Mouse (Mus musculus) natural killer cell, adult 2 months (primary cell): Measurements from ENCODE around the gene Dlgap1.
A peak's percentile ranks its signal among the peaks of the same experiment; 100 is the strongest.
"Not testable (repeated sequence)": the region's sequence is repeated elsewhere in the genome, so short reads cannot be mapped to it uniquely, and the experiment has no call there.

Source experiments
- DNase-seq, 2 experiments: peaks; one replicate each; pipeline ENCODE4 v3.0.0; 2022; ENCODE audit warnings: low spot score in 2 of 2

The Dlgap1 gene

DNA sequence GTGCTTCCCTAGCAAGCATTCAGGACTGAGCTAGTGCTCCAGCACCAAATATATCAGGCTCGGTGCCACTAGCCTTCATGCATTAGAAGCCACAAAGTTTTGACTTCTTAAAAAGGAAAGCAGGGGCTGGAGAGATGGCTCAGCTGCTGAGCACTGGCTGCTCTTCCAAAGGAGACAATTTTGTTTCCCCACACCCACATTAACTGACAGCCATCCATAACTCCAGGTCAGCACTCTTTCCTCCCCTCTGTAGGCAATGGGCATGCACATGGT, 828.8 kb downstream of the Dlgap1 start:
- no peak for DNase-seq

DNA sequence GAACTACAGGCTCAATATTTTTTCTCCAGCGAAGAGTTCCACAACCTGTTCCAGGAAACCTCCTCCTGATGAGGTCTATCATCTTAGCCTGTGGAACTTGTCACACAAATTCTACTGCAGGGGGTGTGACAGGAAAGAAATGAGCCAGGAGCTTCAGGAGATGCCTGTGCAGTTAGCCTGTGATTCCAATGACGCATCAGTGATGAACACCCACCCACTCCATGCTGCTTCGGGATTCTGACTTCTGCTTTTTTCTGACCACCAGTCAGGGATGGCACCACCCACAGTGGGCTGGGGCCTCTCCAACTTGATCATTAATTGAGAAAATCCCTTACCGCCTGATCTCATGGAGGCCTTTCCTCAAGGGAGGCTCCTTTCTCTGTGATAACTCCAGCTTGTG, 830.4 kb downstream of the Dlgap1 start:
- DNase-seq = peak in 1 of 2 experiments; percentile 4

DNA sequence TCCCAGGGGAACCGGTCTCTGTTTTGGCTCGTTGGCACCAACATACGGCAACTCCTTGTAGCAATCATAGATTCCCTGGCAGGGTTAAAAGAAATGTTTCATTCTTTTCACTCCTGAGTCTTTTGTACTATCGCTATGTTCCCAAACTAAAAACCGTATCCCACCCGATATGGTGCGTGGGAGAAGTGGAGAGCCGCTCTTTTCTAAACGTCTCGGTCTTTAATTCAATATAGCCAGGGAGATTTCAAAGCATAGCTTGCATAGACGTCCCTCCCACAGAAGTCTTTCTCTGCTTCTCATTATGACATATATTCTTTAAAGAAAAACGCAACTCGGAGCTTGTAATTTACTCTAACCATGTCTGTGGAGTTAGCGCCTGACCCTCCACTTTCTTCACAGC, 833.1 kb downstream of the Dlgap1 start:
- DNase-seq = no peak

DNA sequence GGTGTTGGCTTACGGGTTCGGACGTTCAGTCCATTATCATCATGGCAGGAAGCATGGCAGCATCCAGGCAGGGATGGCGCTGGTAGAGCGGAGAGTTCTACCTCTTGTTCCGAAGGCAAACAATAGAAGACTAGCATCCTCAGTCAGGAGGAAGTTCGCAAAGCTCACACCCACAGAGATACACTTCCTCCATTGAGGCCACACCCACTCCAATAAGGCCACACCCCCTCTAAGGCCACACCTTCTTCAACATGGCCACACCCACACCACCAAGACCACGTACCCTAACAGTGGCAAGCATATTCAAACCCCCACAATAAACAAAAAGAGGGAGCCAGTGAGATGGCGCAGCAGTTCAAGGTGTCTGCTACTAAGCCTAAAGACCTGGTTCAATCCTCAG, 837.0 kb downstream of the Dlgap1 start:
- DNase-seq = no peak

DNA sequence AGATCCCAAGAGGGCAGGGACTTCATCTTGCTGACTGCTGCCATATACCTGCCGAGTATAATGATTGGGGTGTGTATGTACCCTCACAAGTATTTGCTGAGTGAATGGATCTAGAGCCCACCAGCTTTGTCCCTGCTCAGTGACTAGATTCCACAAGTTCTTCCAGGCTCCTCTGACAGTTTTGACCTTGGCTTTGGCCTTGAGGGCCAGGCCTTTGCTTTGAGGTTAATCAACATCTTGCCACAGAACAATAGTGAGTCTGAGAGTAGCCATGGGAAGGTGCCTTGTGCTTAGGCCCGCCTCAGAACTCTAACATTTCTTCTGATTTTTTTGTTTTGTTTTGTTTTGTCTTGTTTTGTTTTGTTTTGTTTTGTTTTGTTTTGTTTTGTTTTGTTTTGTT, 837.7 kb downstream of the Dlgap1 start:
- DNase-seq = no peak

DNA sequence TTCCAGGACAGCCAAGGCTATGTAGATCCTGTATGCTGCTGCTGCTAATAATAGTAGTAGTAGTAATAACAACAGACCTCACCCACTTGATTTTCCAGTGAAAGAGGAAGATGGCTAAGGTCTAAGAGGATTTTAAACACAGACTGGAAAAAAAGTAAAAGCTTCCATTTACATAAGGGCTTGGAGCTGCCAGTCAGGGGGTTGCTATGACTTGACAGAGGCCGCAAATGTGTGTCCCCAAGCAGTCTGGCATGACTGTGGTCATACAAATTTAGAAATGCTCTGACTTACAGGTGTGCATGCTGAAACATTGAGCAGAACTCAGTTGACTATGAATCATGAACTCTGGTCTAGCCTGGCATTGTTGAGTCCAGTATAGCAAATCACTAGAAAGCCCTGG, 839.0 kb downstream of the Dlgap1 start:
- DNase-seq = no peak

DNA sequence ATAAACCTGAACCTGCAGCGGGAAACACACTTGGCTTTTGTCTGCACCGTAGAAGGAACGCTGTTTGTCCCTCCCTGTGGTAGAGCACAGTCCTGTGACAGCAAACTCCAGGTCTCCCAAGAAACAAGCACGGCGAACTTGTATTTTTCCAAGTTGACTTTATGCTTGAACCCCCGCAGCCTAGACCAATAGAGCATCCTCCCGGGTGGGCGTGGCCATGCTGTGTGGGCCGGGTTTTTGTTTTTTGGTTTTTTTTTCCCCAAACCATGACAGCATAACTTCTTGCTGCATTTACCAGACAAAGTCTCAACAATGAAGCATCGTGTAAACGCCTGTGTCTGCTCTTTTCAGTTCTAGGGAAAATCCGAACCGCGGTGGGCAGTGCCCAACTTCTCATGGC, 840.0 kb downstream of the Dlgap1 start:
- no peak for DNase-seq

DNA sequence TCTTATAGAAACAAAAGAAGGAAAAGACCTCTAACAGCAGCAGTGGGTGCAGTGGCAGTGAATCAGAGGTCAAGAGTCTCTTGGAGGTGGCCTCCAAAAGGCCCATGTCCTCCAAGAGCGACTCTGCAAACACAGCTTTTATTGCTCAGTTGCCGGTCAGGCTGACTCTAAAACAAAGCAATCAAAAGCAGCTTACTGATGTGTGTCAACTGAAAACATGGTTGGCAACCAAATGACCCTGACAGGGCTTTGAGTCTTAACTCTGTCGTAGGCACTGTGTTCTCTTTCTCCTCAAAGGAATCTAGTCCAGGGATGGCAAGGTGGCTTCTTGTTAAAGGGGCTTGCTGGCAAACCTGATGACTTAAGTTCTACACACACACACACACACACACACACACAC, 840.9 kb downstream of the Dlgap1 start:
- DNase-seq = no peak

DNA sequence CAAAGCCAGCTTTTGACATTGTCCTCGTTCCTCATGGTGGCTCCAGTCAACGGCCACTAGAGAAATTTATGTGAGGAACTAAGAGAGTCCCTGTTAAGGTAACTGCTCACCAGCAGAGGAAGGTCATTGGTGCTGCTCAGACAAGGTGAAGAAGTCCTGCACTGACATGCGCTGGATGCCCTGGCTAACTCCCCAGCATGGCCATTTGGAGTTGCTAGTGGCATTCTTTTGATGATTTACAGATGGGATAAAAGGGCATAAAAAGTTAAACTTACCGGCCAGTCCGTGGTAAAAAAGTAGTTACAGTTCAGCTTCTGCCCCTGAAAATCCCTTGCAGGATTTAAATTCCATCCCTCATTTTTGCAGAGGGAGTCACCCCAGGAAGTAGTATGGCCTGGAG, 841.9 kb downstream of the Dlgap1 start:
- DNase-seq = no peak

DNA sequence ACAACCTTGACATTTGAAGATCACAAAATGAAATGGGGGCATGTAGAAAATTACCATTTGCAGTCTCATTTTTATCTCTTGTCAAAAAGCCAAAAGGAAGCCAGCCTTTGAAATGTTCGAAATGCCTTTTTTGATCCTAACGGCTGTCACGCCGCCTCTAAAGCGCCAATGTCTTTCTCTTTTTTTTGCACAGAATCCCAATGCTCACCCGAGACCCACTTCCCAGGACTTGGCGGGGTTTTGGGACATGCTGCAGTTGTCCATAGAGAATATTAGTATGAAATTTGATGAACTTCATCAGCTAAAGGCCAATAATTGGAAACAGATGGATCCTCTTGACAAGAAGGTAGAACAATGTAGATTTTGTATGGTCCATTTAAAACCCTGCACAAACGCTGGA, 846.1 kb downstream of the Dlgap1 start:
- DNase-seq = no peak

DNA sequence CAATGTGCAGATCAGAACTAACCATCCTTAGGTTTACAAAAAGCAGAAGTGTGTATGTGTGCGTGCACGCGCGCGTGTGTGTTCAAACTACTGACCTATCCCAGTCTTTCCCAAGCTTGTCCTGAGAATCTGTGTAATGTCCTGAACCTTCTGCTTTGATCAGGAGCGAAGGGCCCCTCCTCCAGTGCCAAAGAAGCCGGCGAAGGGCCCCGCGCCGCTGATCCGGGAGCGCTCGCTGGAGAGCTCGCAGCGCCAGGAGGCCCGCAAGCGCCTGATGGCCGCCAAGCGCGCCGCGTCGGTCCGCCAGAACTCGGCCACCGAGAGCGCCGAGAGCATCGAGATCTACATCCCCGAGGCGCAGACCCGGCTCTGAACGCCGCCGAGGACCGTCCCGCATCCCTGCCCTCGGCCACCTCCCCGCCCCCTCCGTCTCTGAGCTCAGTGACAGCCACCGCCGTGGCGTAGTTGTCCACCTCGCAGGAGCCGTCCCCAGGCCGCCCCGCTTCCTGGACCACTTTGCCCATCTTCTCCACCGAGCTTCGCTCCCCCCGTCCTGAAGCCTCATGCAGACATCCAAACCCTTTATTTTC, 849.1 kb downstream of the Dlgap1 start:
- no peak for DNase-seq

DNA sequence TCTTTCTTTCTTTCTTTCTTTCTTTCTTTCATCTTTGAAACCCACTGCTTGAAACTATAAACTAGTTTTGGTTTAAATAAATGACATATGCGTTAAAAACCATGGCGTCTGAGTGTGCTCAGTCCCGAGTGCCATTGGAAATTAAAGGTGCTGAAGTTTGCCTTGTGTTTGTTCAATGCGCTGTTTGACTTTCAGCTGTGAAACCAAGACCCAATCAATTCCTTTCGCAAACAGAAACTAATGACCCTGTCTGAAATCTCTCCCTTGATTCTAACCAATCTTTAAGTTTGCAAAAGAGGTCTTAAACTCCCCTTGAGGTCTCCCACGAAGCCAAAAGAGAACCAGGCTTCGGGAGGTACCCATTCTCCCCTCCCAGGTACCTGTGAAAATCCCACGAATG, 854.2 kb downstream of the Dlgap1 start:
- no peak for DNase-seq

DNA sequence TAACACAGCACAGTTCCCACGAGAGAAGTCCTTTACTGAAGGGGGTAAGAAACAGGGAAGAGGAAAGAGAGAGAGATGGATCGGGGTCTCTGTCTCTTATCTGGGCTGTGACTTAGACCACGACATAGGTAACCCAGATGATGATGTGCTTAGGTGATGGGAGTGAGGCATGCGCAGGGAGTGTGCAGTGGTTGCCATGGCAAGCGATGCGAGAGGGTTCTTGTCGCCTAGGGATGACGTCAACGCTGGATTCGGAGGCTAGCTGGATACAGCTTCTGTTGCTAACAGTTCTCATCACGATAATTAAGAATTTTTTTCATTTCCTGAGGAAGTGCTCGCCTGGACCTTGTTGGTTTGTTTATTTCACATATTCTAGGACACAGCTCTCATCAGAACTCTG, 857.4 kb downstream of the Dlgap1 start:
- DNase-seq = no peak

DNA sequence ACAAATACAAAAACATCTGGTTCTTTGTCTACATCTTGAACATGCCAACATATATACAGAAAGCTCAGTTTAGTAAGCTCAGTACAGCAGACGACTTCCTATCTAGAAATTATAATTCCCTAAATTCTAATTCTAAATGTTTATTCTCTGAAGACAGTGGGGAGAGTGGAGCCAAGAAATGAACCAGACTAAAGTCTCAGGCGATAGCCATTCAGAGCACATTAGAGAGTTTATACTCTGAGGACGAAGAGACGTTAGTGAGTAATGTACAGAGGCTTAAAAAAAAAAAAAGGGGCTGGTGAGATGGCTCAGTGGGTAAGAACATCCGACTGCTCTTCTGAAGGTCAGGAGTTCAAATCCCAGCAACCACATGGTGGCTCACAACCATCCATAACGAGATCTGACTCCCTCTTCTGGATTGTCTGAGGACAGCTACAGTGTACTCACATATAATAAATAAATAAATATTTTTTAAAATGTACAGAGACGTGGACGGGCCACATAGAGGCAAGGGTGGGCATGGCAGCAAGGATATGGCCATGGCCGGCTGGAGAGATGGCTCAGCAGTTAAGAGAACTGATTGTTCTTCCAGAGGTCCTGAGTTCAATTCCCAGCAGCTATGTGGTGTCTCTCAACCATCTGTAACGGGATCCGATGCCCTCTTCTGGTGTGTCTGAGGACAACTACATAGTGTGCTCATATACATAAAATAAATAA, 858.7 kb downstream of the Dlgap1 start:
- DNase-seq = not testable (repeated sequence)

DNA sequence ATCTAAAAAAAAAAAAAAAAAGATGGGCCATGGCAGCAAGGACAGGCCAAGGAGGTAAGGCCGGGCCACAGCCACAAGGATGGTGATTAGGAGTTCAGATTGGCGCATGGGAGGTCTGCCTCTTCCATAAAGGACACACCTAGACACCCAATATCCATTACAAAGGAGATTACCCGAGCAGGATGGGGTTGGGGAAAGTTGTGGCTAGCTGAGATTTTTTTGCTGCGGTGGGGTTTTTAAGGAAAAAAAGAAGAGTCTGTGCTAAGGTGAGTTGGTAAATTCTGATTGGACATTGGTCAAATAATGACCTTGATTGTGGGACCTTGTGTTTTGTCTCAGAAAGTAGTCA, 859.3 kb downstream of the Dlgap1 start:
- no peak for DNase-seq

DNA sequence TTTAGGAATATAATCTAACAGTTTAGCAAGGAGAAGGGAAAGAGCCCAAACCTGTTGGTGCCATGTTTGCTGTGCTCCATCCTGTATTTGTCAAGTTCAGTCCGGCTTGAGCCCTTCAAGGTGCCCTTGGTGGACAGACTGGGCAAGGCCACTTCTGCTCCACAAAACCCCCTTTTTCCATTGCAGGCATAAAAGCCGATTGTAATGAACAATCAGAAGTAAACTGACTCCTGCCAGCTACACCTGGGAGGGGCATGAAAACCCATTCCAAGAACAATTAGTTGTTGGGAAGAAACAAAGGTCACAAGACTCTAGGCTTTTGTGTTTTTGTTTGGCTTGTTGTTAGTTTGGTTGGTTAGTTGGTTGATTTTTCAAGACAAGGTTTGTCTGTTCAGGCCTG, 859.7 kb downstream of the Dlgap1 start:
- DNase-seq = no peak

DNA sequence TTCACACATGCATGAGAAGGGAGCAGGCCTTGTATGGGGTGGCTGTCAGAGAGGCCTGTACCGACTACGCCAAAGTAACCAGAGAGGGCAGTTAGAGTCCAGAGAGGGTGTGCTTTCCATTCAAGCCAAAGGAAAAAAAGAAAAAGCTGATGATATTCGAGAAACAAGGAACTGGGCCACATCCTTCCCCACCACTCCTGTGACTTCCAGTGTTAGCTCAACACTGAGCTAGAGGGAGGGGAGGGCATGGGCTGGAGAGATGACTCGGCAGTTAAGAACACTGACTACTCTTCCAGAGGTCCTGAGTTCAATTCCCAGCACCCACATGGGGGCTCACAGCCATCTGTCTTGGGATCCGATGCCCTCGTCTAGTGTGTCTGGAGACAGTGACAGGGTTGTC, 860.3 kb downstream of the Dlgap1 start:
- no peak for DNase-seq

DNA sequence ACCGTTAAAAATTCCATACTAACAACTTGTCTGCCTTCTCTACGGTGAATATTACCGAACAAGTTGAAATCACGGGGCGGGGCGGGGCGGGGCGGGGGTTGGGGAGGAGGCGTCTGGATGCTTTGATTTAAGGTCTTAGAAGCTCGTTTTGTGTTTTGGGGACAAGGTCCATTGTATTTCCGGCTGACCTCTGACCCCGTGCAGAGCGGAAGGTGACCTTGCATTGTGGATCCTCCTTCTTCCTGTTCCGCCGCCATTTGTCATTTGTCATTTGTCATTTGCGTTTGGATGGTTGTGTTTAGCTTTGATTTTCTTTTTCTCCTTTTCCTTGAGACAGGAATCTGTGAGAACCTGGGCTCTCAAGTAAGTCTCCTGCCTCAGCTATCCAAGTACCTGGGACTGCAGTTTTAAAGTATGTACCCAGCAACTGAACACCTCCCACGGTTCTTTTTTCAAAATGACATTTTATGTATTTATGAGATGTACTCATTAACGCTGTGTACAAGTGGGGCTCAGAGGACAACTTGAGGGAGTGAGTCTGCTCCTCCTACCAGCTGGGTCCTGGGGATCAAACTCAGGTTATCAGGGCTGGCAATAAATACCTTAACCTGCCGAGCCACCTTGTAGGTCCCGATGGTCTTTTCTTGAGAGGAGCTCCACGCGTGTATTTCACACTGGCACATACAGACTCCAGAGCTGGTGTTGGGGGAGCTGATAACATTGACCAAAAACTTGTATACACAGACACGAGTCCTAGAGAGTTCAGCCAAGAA, 861.3 kb downstream of the Dlgap1 start:
- no peak for DNase-seq

DNA sequence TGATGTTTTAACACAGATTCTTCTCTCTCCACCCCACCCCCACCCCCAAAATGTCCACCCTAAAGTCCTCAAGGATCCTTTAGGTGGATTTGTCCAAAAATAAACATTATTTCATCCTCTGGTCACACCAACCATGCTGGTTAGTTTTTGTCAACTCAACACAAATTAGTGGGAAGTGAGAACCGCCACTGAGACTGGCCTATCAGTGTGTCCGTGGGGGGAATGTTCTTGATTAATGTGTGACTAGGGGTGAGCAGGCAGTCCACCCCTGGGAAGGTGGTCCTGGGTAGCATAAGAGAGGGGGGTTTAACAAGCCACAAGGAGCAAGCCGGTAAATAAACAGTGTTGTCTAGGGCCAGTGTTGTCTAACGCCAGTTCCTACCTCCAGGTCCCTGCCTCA, 862.7 kb downstream of the Dlgap1 start:
- no peak for DNase-seq

DNA sequence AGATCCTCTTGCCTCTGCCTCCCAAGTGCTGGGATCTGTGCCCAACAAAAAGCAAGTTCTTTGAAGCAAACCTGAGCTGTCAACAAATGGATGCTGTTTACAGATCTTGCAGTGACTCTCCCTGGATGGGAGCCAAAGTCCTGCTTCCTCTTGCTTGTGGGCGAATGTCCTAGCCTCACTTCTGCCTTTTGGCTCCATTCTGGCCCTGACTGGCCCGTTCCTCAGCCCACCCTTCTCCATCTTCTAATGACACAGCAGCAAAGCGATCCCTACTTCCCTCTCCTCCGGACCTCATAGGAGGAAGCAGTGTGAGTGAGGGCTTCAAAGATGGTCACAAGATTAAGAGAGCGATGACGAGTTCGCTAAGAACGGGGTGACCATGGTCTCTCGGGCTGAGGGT, 863.7 kb downstream of the Dlgap1 start:
- no peak for DNase-seq

DNA sequence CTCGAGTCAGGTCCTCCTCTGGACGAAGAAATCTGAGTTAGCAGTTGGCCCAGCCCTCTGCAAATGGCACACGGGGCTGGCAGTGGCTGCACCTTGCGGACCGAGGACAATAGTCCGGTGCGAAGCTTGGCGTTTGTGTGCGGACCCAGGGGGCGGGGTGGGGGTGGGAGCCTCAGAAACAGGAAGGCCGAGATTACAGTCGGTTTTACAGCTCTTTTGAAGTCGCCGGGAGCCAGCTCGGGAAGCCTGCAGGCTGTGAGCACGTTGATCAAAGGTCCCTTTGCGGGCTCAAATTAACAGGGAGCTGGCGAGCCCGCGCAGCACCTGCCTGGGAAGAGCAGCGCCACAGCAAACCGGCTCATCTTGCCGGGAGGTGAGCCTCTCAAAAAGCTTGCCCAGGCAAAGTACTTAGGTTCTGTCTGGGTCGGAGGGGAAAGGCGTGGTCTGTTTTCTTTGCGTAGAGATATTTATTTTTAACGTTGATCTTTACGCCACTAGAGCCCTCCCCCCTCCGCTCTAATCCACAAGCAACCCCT, 865.6 kb downstream of the Dlgap1 start:
- no peak for DNase-seq

DNA sequence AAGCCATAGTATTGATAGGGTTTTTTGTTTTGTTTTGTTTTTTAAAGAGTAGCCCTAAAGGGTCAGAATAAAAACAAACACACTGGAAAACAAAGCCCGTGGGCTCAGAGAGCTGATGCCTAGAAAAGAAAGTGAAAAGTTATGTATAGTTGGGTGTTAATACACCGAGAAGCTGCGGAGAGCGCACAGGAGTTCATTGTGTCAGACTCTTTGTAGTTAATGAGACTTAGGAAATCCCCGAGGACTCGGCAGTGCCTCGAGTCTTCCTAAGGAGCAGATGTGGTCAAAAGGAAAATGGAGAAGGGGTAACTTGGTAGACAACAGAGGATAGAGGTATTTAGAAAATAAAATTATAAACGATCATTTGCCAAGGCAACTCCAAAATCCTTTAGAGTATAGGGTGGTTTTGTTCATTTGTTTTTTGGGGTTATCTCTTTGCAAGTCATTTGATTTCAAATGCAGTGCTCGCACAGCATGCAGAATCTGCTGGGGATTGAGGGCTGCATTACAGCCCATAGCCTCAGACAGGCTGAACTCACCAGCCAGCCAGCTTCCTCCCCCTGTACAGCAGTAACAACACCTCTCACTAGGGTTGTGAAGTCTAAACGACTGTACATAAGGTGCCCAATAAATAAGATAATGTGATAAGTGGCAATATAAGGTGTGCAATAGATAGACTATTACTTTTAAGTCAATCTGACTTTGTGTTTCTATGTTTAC, 866.4 kb downstream of the Dlgap1 start:
- no peak for DNase-seq

DNA sequence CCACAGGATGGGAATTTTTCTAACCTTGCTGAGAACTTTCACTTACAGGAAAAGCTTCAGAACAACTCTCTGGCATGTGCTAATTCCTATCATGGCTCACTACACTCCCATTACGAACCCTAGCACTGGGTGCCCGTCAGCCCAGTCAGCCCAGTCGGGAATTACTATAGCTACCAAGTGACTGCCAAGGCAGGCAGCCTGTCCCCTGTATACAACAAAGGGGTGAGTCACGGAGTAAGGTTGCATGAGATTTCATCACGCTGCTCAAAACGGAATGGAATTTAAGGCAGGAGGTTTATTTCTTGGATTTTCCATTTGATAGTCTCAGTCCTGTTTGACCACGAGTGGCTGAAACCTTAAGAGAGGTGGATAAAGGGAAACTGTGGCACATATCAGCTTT, 867.9 kb downstream of the Dlgap1 start:
- DNase-seq = no peak
